Mouse (Mus musculus): ENCODE results near the gene Tmco5b. TPM values are rescaled to one million over a fixed set of nuclear protein-coding genes. Genes with fewer than 3 reads are reported as not detected.

The Tmco5b gene
- not detected in 2 replicates for polyA plus RNA-seq (2015; fragmentation: Nextera tagmentation; extraction: Ambion mirVana)

DNA sequence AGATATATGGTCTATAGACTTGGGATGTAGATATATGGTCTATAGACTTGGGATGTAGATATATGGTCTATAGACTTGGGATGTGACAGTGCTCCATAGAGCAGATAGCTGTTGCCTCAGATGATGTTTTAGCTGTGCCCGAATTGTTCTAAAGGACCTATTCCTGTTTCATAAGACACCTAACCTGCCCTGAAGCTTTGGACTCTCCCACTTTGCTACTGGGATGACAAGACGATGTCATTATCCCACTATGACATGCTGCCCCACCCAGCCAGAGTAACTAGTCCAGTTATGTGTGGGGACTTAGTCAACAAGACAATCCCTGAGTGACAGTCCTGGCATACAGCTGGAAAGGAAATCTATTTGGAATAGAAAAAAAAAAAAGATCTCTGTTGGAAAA lies at the start of gene Tmco5b:
Gene Tmco5b, plus strand, starts transcription at position 301 of the 400 bp plus-strand sequence.
- Histone ChIP-seq H3K27me3 (no peaks in the 10 kb centered on the region), H3K4me2 (no peak within 1 kb of the TSS), H3K27ac (no peak within 1 kb of the TSS), H3K4me3 (no peak within 1 kb of the TSS), H3K36me3 (no peaks in the 10 kb centered on the region), H3K9ac (no peak within 1 kb of the TSS), H3K4me1 (replicated peaks) (no peaks in the 10 kb centered on the region), H3K9me3 (replicated peaks) (no peaks in the 10 kb centered on the region)
- ATAC-seq (replicated peaks; ENCODE audit: insufficient number of reproducible peaks, insufficient read depth, low FRiP score, low read depth): no peak
- 72% methylated on average over 2 of the region's 2 CpGs for WGBS

DNA sequence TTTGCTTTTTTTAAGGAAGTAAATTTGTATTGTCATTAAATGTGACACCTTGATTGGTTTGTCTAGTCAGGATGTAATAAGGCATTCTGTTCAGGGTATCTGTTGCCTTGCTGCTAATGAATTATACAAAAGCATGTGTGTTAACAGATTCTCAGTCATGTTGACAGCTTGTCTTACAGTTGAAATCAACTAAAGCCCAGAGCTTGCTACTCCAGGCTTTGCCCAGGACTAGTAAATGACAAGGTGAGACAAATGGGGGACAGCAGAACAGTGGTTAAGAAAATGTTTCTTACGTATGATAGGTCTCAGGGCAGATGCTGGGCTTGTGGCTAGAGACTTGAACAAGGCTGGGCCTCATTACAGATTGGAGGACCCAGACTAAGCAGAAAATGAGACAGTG lies 48.5 kb upstream of the Tmco5b start:
- no peak for ATAC-seq (replicated peaks; ENCODE audit: insufficient number of reproducible peaks, insufficient read depth, low FRiP score, low read depth)
- Histone ChIP-seq H3K4me3 (no peak overlapping the region), H3K4me1 (replicated peaks) (no peaks in the 10 kb centered on the region), H3K4me2 (no peak overlapping the region), H3K9ac (no peak overlapping the region), H3K36me3 (no peaks in the 10 kb centered on the region), H3K27me3 (no peaks in the 10 kb centered on the region), H3K27ac (no peak overlapping the region), H3K9me3 (replicated peaks) (no peaks in the 10 kb centered on the region)
- WGBS: 72% methylated on average over 1 of the region's 1 CpGs

DNA sequence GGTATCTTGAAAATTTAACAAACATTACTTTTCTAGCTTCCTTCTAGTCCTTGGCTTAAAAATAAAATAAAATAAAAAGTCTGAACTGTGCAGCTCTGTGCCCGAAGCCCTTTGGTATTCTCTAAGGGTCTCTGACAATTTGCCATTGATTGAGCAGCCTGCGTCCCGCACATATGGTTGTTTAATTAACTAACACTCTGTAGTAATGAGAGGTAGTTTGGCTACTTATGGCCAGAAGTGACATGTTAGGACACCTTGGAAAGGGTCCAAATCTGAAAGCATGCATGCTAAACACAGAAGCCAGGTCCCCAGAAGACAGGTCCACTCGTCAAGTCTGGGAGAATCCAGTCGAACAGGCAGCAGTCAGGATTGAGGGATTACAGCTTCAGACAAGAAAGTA lies 46.7 kb upstream of the Tmco5b start:
- H3K27ac ChIP-seq: no peak overlapping the region
- no peak overlapping the region for H3K4me3 ChIP-seq
- 62% methylated on average over 5 of the region's 5 CpGs for WGBS
- no peak overlapping the region for H3K4me2 ChIP-seq
- H3K36me3 ChIP-seq: no peaks in the 10 kb centered on the region
- H3K27me3 ChIP-seq: no peaks in the 10 kb centered on the region
- no peak overlapping the region for H3K9ac ChIP-seq
- no peaks in the 10 kb centered on the region for H3K9me3 ChIP-seq (replicated peaks)
- H3K4me1 ChIP-seq (replicated peaks): no peaks in the 10 kb centered on the region
- ATAC-seq (replicated peaks; ENCODE audit: insufficient number of reproducible peaks, insufficient read depth, low FRiP score, low read depth): no peak

DNA sequence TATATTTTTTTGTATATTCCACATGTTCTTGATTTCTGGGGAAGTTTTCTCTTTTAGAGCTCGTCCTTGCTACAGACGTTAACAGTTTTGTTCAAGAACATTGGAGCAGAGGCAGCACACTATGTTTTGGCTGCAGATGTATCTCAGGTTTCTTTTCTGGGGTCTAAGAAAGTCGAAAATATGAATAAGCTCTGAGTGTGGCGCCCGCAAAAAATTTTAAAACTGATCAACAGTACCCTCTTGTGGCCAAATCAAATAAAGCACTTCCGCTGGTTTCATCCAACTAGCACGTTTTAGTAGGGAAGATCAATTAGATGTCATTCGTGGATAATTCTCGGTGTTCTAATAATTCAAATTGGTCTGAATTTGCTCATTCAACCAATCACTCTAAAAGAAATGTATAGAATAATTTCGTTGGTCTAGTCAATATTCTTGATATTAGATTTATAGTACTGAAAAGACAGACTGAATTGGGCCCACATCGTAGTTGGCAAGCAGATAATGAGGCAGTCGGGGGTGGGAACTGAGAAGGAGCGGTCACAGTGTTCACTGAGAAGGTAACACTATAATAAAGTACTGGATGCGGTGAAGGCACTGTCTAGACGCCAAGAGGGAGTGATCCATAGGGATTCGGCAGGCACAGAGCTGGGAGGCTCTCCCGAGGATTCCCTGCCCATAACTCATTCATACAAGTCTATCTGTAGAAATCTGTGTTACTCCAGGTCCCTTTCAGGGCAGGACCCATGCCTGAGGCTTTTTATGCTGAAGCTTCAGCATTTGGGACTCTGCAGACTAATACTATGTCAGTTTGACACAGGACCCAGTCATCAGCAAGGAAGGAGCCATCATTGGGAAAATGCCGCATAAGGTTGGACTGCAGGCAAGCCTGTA lies 17.1 kb downstream of the Tmco5b start:
- Histone ChIP-seq H3K4me2 (peak overlapping the region; percentile 19; the same call in 1 of the 2 replicates), H3K4me1 (replicated peaks) (no peaks in the 10 kb centered on the region), H3K4me3 (no peak overlapping the region), H3K9me3 (replicated peaks) (no peaks in the 10 kb centered on the region), H3K27me3 (no peaks in the 10 kb centered on the region), H3K27ac (no peak overlapping the region), H3K9ac (no peak overlapping the region), H3K36me3 (no peaks in the 10 kb centered on the region)
- no peak for ATAC-seq (replicated peaks; ENCODE audit: insufficient number of reproducible peaks, insufficient read depth, low FRiP score, low read depth)
- WGBS: 37% methylated on average over 18 of the region's 18 CpGs

DNA sequence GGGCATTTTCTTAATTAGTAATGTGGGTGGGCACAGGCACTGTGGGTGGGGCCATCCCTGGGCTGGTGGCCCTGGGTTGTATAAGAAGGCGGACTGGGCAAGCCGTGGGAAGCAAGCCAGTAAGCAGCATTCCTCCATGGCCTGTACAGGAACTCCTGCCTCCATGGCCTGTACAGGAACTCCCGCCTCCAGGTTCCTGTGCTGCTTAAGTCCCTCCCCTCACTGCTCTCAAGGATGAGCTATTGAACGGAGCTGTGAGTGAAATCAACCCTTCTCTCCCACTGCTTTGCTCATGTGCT lies 17.7 kb downstream of the Tmco5b start:
- no peaks in the 10 kb centered on the region for H3K27me3 ChIP-seq
- H3K4me3 ChIP-seq: no peak overlapping the region
- ATAC-seq (replicated peaks; ENCODE audit: insufficient number of reproducible peaks, insufficient read depth, low FRiP score, low read depth): peak; percentile 35; the same call in 1 of the 2 replicates
- no peak overlapping the region for H3K27ac ChIP-seq
- no peak overlapping the region for H3K9ac ChIP-seq
- WGBS: 61% methylated on average over 4 of the region's 4 CpGs
- no peaks in the 10 kb centered on the region for H3K9me3 ChIP-seq (replicated peaks)
- H3K4me1 ChIP-seq (replicated peaks): no peaks in the 10 kb centered on the region
- H3K36me3 ChIP-seq: no peaks in the 10 kb centered on the region
- H3K4me2 ChIP-seq: no peak overlapping the region

DNA sequence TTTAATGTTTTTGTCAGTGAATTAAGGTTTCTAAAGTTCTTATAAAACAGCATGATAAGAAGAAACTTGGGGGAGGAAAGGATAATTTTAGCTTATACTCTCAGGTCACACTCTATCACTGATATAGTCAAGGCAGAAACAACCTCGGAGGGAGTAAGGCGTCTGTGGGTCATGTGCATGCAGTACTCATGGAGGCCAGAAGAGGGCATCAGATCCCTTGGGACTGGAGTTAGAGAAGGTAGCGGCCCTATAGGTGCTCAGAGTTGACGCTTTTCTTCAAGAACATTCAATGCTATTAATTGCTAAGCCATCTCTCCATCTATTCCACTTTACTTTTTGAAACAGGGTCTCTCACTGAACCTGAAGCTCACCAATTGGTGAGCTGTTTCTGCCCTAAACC lies 19.8 kb downstream of the Tmco5b start:
- Histone ChIP-seq H3K9me3 (replicated peaks) (no peaks in the 10 kb centered on the region), H3K9ac (no peak overlapping the region), H3K4me3 (no peak overlapping the region), H3K4me1 (replicated peaks) (no peaks in the 10 kb centered on the region), H3K36me3 (no peaks in the 10 kb centered on the region), H3K27me3 (no peaks in the 10 kb centered on the region), H3K4me2 (no peak overlapping the region), H3K27ac (no peak overlapping the region)
- 6% methylated on average over 4 of the region's 4 CpGs for WGBS
- ATAC-seq (replicated peaks; ENCODE audit: insufficient number of reproducible peaks, insufficient read depth, low FRiP score, low read depth): no peak

DNA sequence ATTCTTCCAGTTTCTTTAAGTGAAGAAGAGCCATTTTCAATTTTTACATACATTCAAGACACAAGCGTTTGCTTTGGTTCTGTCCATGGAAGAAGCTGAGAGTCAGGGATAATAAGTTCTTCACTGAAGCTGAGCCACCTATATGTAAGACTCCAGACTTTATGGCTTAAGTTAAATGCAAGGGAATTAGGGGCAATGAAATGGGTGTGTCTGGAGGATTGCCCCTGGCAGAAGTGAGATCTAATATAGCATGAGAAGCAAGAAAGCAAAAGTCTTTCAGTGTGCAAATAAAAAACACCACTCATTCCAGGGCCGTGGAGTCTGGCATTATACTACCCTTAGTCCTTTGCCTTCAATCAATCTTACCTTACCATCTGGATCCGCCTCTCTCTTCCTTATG lies 25.7 kb downstream of the Tmco5b start:
- WGBS: 75% methylated on average over 3 of the region's 3 CpGs
- no peak for ATAC-seq (replicated peaks; ENCODE audit: insufficient number of reproducible peaks, insufficient read depth, low FRiP score, low read depth)
- Histone ChIP-seq H3K27me3 (no peaks in the 10 kb centered on the region), H3K4me3 (no peak overlapping the region), H3K4me2 (no peak overlapping the region), H3K27ac (no peak overlapping the region), H3K36me3 (no peaks in the 10 kb centered on the region), H3K4me1 (replicated peaks) (no peaks in the 10 kb centered on the region), H3K9ac (no peak overlapping the region), H3K9me3 (replicated peaks) (no peaks in the 10 kb centered on the region)

DNA sequence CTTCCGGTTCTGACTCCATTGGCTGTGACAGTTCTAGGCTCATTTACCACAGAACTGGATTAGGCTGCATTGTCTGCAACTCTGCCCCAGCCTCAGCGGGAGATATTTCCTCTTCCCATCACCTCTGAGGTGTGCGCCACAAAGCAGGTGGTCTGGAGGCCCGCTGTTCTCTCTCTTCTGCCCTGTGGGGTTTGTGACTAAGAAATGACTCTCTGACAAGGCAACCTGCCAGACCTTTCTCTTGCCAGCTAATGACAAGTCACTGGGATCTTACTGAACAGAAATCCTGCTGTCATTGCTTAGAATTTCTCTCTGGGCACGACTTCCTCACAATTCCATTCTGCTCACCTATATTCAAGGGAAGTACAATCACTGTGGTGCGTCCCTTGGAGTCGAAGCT lies 37.5 kb downstream of the Tmco5b start:
- no peak overlapping the region for H3K4me3 ChIP-seq
- peaks cover 5% of the 10 kb centered on the region for H3K27me3 ChIP-seq
- peaks cover 9% of the 10 kb centered on the region; the same call in 1 of the 2 replicates for H3K4me1 ChIP-seq (replicated peaks)
- ATAC-seq (replicated peaks; ENCODE audit: insufficient number of reproducible peaks, insufficient read depth, low FRiP score, low read depth): no peak
- H3K36me3 ChIP-seq: no peaks in the 10 kb centered on the region
- H3K9me3 ChIP-seq (replicated peaks): no peaks in the 10 kb centered on the region
- no peak overlapping the region for H3K27ac ChIP-seq
- H3K4me2 ChIP-seq: no peak overlapping the region
- 39% methylated on average over 7 of the region's 7 CpGs for WGBS
- H3K9ac ChIP-seq: no peak overlapping the region

DNA sequence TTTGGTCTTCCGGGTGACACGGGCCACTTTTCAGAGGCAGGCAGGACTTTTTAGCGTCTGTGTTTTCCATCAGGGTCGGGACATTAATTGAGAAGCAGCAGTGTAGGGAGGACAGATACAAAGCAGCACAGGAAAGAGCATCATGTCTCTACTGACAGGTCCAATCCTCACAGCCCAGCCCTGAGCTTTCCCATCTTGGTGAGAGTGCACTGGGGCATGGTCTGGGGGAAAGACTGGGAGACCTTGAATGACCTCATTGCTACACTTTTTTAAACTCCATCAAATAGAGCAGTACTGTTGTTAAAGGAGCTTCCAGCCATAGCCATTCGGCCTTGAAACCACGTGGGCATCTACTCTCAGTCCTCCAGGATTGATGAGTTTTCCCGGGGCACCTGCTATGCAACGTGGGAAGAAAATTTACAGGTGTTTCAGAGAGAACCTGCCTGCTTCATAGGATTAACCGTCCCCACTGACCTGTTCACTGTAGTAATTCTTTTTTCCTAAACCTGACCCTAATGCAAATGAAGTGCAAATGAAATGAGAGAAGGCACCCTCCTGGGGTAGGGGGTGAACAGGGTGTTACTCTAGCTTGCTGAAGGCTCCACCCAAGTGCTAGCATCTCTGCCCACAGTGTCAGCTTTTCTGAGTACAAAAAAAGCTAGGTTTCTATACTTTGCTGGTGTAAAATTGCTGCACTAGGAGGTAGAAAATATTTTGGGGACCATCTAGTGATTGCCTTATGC lies 48.4 kb downstream of the Tmco5b start:
- H3K36me3 ChIP-seq: no peaks in the 10 kb centered on the region
- ATAC-seq (replicated peaks; ENCODE audit: insufficient number of reproducible peaks, insufficient read depth, low FRiP score, low read depth): no peak
- no peak overlapping the region for H3K4me2 ChIP-seq
- 49% methylated on average over 9 of the region's 9 CpGs for WGBS
- no peaks in the 10 kb centered on the region for H3K27me3 ChIP-seq
- no peak overlapping the region for H3K9ac ChIP-seq
- no peak overlapping the region for H3K4me3 ChIP-seq
- H3K27ac ChIP-seq: no peak overlapping the region
- no peaks in the 10 kb centered on the region for H3K9me3 ChIP-seq (replicated peaks)
- no peaks in the 10 kb centered on the region for H3K4me1 ChIP-seq (replicated peaks)

DNA sequence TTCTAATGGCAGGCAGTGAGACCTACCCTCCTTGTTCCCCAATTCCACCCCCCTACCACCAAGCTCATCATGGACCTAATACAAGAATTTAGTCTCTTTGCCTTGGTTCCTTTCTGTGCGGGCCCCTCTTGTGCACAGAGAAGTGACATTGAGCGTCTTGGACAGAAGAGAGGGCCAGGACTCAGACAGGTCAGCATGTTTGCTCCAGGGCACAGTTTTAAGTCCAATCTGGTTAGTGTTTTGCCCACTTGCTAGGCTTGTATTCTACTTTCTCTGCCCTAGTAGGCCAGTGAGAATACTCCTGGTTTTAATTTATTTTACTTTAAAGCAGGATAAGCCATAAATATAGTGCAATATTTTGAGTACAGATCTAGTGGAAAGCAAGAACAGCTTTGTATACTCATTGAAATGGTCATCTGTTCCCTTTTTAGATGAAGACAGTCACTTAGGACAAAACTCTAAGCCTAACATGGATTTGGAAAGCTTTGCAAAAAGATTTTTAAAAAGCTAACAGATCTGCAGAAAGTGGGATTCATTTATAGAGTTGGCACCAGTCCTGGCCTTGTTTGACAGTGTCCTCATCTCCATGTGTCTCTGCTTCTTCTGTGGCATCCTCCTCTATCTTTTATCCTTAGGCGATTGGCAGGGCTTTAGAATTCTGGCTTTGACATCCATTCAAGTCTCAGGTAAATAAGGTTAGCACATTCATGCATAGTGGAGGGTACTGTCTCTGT lies 50.2 kb downstream of the Tmco5b start:
- no peak for ATAC-seq (replicated peaks; ENCODE audit: insufficient number of reproducible peaks, insufficient read depth, low FRiP score, low read depth)
- WGBS: 82% methylated on average over 3 of the region's 3 CpGs
- no peaks in the 10 kb centered on the region for H3K4me1 ChIP-seq (replicated peaks)
- H3K9ac ChIP-seq: no peak overlapping the region
- H3K27me3 ChIP-seq: no peaks in the 10 kb centered on the region
- no peaks in the 10 kb centered on the region for H3K36me3 ChIP-seq
- no peak overlapping the region for H3K4me3 ChIP-seq
- no peak overlapping the region for H3K4me2 ChIP-seq
- no peaks in the 10 kb centered on the region for H3K9me3 ChIP-seq (replicated peaks)
- no peak overlapping the region for H3K27ac ChIP-seq

DNA sequence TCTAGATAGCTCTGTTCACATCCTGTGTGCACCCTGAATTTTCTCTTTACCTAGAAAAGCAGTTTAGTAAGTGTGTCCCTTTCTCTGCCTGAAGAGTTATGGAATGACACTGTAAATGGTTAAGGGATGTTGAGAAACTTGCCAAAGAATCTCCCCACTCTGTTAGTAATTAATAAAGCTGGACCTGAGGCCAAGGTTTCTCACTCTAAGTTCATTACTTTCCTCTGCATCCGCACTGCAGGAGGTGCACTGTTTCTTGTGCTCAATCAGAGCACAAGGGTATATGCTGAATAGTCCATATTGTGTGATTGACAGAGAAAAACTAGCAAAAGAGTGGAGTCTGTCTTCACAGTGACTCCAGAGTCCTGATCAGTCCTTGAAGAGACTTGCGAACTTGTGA lies 59.0 kb downstream of the Tmco5b start:
- H3K36me3 ChIP-seq: no peaks in the 10 kb centered on the region
- no peak overlapping the region for H3K27ac ChIP-seq
- no peaks in the 10 kb centered on the region for H3K27me3 ChIP-seq
- H3K4me3 ChIP-seq: no peak overlapping the region
- no peaks in the 10 kb centered on the region for H3K9me3 ChIP-seq (replicated peaks)
- 61% methylated on average over 2 of the region's 2 CpGs for WGBS
- no peaks in the 10 kb centered on the region for H3K4me1 ChIP-seq (replicated peaks)
- ATAC-seq (replicated peaks; ENCODE audit: insufficient number of reproducible peaks, insufficient read depth, low FRiP score, low read depth): no peak
- no peak overlapping the region for H3K4me2 ChIP-seq
- no peak overlapping the region for H3K9ac ChIP-seq

Measured in heart, embryonic 15.5 days (tissue).